Mouse (Mus musculus): Measurements from ENCODE around the gene Ptpn7. TPM values are rescaled to one million over a fixed set of nuclear protein-coding genes. Genes with fewer than 3 reads are reported as not detected.

Gene Ptpn7
- polyA plus RNA-seq, 1 experiment, result 57.8 TPM

GRCm38 (mm10) chr1:135125990-135126389, 6.5 kb upstream of the Ptpn7 start:
- no peaks in the 10 kb centered on the region for H3K27me3 ChIP-seq (replicated peaks)
- H3K4me3 ChIP-seq (replicated peaks), result no peak overlapping the region
- H3K36me3 ChIP-seq (replicated peaks; ENCODE audit: low read length), result peaks cover 81% of the 10 kb centered on the region
- no peak for TF ChIP-seq GATA1 (IDR thresholded peaks at IDR 0.05; ENCODE audit: borderline replicate concordance, low read length)
- TF ChIP-seq FLI1 (IDR thresholded peaks at IDR 0.05; ENCODE audit: low read length), result no peak
- H3K4me1 ChIP-seq, result peaks cover 58% of the 10 kb centered on the region
- H3K9me3 ChIP-seq, result no peaks in the 10 kb centered on the region

GRCm38 (mm10) chr1:135126443-135127027, 6.0 kb upstream of the Ptpn7 start:
- H3K36me3 ChIP-seq (replicated peaks; ENCODE audit: low read length), result peaks cover 76% of the 10 kb centered on the region
- TF ChIP-seq GATA1 (IDR thresholded peaks at IDR 0.05; ENCODE audit: borderline replicate concordance, low read length), result no peak
- no peak for TF ChIP-seq FLI1 (IDR thresholded peaks at IDR 0.05; ENCODE audit: low read length)
- peaks cover 63% of the 10 kb centered on the region for H3K4me1 ChIP-seq

GRCm38 (mm10) chr1:135128011-135128441, 4.5 kb upstream of the Ptpn7 start:
- no peak for TF ChIP-seq FLI1 (IDR thresholded peaks at IDR 0.05; ENCODE audit: low read length)
- TF ChIP-seq GATA1 (IDR thresholded peaks at IDR 0.05; ENCODE audit: borderline replicate concordance, low read length), result no peak
- peaks cover 61% of the 10 kb centered on the region for H3K36me3 ChIP-seq (replicated peaks; ENCODE audit: low read length)
- H3K4me1 ChIP-seq, result peaks cover 78% of the 10 kb centered on the region
- H3K27me3 ChIP-seq (replicated peaks), result no peaks in the 10 kb centered on the region
- no peaks in the 10 kb centered on the region for H3K9me3 ChIP-seq
- H3K4me3 ChIP-seq (replicated peaks), result peak overlapping the region; percentile 29

More at GRCm38 (mm10) chr1:135126443-135127027, 6.0 kb upstream of the Ptpn7 start:
- Histone ChIP-seq H3K9me3 (no peaks in the 10 kb centered on the region), H3K27me3 (replicated peaks) (no peaks in the 10 kb centered on the region), H3K4me3 (replicated peaks) (no peak overlapping the region)

GRCm38 (mm10) chr1:135128986-135129385, 3.5 kb upstream of the Ptpn7 start:
- Histone ChIP-seq H3K4me1 (peaks cover 88% of the 10 kb centered on the region), H3K9me3 (no peaks in the 10 kb centered on the region), H3K36me3 (replicated peaks; ENCODE audit: low read length) (peaks cover 53% of the 10 kb centered on the region), H3K4me3 (replicated peaks) (peak overlapping the region; percentile 82), H3K27me3 (replicated peaks) (no peaks in the 10 kb centered on the region)
- TF ChIP-seq FLI1 (IDR thresholded peaks at IDR 0.05; ENCODE audit: low read length) (no peak), GATA1 (IDR thresholded peaks at IDR 0.05; ENCODE audit: borderline replicate concordance, low read length) (no peak)

GRCm38 (mm10) chr1:135129543-135130183, 2.8 kb upstream of the Ptpn7 start:
- no peaks in the 10 kb centered on the region for H3K27me3 ChIP-seq (replicated peaks)
- no peaks in the 10 kb centered on the region for H3K9me3 ChIP-seq
- peak overlapping the region; percentile 82 for H3K4me3 ChIP-seq (replicated peaks)
- H3K4me1 ChIP-seq, result peaks cover 95% of the 10 kb centered on the region
- TF ChIP-seq FLI1 (IDR thresholded peaks at IDR 0.05; ENCODE audit: low read length) (no peak), GATA1 (IDR thresholded peaks at IDR 0.05; ENCODE audit: borderline replicate concordance, low read length) (no peak)
- H3K36me3 ChIP-seq (replicated peaks; ENCODE audit: low read length), result peaks cover 53% of the 10 kb centered on the region

- peaks cover 53% of the 10 kb centered on the region for H3K36me3 ChIP-seq (replicated peaks; ENCODE audit: low read length)
These were observed 2.0 kb upstream of the Ptpn7 start for GRCm38 (mm10) chr1:135130376-135131018.

GRCm38 (mm10) chr1:135131034-135131433, 1.5 kb upstream of the Ptpn7 start:
- Histone ChIP-seq H3K4me1 (peaks cover 100% of the 10 kb centered on the region), H3K36me3 (replicated peaks; ENCODE audit: low read length) (peaks cover 53% of the 10 kb centered on the region)

More at GRCm38 (mm10) chr1:135130376-135131018, 2.0 kb upstream of the Ptpn7 start:
- TF ChIP-seq FLI1 (IDR thresholded peaks at IDR 0.05; ENCODE audit: low read length) (no peak), GATA1 (IDR thresholded peaks at IDR 0.05; ENCODE audit: borderline replicate concordance, low read length) (no peak)
- H3K4me3 ChIP-seq (replicated peaks), result peak overlapping the region; percentile 91
- no peaks in the 10 kb centered on the region for H3K27me3 ChIP-seq (replicated peaks)
- H3K9me3 ChIP-seq, result no peaks in the 10 kb centered on the region
- H3K4me1 ChIP-seq, result peaks cover 100% of the 10 kb centered on the region

GRCm38 (mm10) chr1:135131560-135131959, 940 bp upstream of the Ptpn7 start:
- Histone ChIP-seq H3K4me3 (replicated peaks) (peak overlapping the region; percentile 91), H3K27me3 (replicated peaks) (no peaks in the 10 kb centered on the region), H3K9me3 (no peaks in the 10 kb centered on the region), H3K36me3 (replicated peaks; ENCODE audit: low read length) (peaks cover 53% of the 10 kb centered on the region), H3K4me1 (peaks cover 100% of the 10 kb centered on the region)
- TF ChIP-seq GATA1 (IDR thresholded peaks at IDR 0.05; ENCODE audit: borderline replicate concordance, low read length) (no peak), FLI1 (IDR thresholded peaks at IDR 0.05; ENCODE audit: low read length) (no peak)

More at GRCm38 (mm10) chr1:135131034-135131433, 1.5 kb upstream of the Ptpn7 start:
- Histone ChIP-seq H3K9me3 (no peaks in the 10 kb centered on the region), H3K27me3 (replicated peaks) (no peaks in the 10 kb centered on the region), H3K4me3 (replicated peaks) (peak overlapping the region; percentile 91)
- TF ChIP-seq GATA1 (IDR thresholded peaks at IDR 0.05; ENCODE audit: borderline replicate concordance, low read length) (no peak), FLI1 (IDR thresholded peaks at IDR 0.05; ENCODE audit: low read length) (no peak)

- Histone ChIP-seq H3K4me1 (peaks cover 98% of the 10 kb centered on the region), H3K4me3 (replicated peaks) (peak overlapping the region; percentile 91), H3K27me3 (replicated peaks) (no peaks in the 10 kb centered on the region), H3K36me3 (replicated peaks; ENCODE audit: low read length) (peaks cover 53% of the 10 kb centered on the region), H3K9me3 (no peaks in the 10 kb centered on the region)
- TF ChIP-seq GATA1 (IDR thresholded peaks at IDR 0.05; ENCODE audit: borderline replicate concordance, low read length) (no peak), FLI1 (IDR thresholded peaks at IDR 0.05; ENCODE audit: low read length) (no peak)
These were observed 431 bp downstream of the Ptpn7 start for GRCm38 (mm10) chr1:135132893-135133369.
